Mouse (Mus musculus) testis, adult 2 months (tissue): ENCODE results near the gene Olfr1184. TPM values are rescaled to one million over a fixed set of nuclear protein-coding genes. Genes with fewer than 3 reads are reported as not detected.
"Not testable (repeated sequence)": the region's sequence is repeated elsewhere in the genome, so short reads cannot be mapped to it uniquely, and the experiment has no call there.

ENCODE experiments used
- H3K27ac ChIP-seq: fragments of 200-500 bp; 2 replicates; pipeline ENCODE4 v1.5.1; 2012; ENCODE audit warnings: low read depth, low read length; ENCODE audit not compliant: control insufficient read depth, insufficient read depth
- H3K27me3 ChIP-seq: fragments of 200-500 bp; 2 replicates; pipeline ENCODE4 v1.6.1; 2012; ENCODE audit warnings: mild to moderate bottlenecking, low read length, moderate library complexity; ENCODE audit not compliant: control insufficient read depth, insufficient read depth
- H3K36me3 ChIP-seq: fragments of 200-500 bp; 2 replicates; pipeline ENCODE4 v1.6.1; 2012; ENCODE audit warnings: mild to moderate bottlenecking, low read length; ENCODE audit not compliant: control insufficient read depth, insufficient read depth
- H3K4me1 ChIP-seq: fragments of 200-500 bp; 2 replicates; pipeline ENCODE4 v1.6.1; 2012; ENCODE audit warnings: low read length; ENCODE audit not compliant: control insufficient read depth, insufficient read depth
- H3K4me3 ChIP-seq: fragments of 200-500 bp; 2 replicates; pipeline ENCODE4 v1.5.1; 2012; ENCODE audit warnings: low read depth, mild to moderate bottlenecking, low read length, moderate library complexity, mixed read lengths; ENCODE audit not compliant: control insufficient read depth
- CTCF ChIP-seq: fragments of 200-500 bp; IDR thresholded peaks from 2 replicates; pipeline ENCODE4 v1.5.1; 2012; ENCODE audit warnings: low read depth, mild to moderate bottlenecking, inconsistent platforms, low read length, moderate library complexity; ENCODE audit not compliant: control insufficient read depth, insufficient read depth, insufficient replicate concordance
- POLR2A ChIP-seq: fragments of 200-500 bp; IDR thresholded peaks from 2 replicates; pipeline ENCODE4 v1.6.1; 2012; ENCODE audit warnings: low read depth, mild to moderate bottlenecking, inconsistent platforms, low read length, moderate library complexity; ENCODE audit not compliant: control insufficient read depth
- polyA plus RNA-seq: library from polyadenylated mRNA; depleted of rRNA; stranded (reverse); fragments of >200 nt; gene quantifications from 2 replicates; pipeline ENCODE4 v1.2.3, GENCODE M21; 2012; rRNA removed

Gene Olfr1184
- not detected in 2 replicates for polyA plus RNA-seq

DNA sequence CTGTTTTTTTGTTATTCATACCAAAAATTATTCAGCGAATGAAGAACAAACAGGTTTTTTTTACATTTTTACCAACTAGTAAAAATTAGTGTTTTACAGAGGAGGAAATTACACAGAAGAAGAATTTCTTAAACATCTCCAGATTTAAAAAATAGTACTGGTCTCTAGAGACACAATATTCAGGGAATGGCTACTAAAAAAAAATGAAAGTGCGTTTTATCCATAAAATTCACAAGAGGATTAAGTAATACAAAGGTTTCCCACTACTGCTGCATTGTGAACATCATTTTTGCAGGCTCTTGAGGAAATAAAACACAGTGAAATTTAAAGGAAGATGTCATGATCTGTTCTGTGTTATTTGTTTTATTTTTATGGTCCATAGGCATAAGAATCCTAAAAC lies at the start of gene Olfr1184:
Olfr1184 (plus strand) TSS at position 301 of the 400 bp plus-strand sequence.
- H3K4me1 ChIP-seq = no peaks in the 10 kb centered on the region
- no peak within 1 kb of the TSS for H3K4me3 ChIP-seq
- TF ChIP-seq POLR2A (no peak), CTCF (no peak)
- no peaks in the 10 kb centered on the region for H3K27me3 ChIP-seq
- no peaks in the 10 kb centered on the region for H3K36me3 ChIP-seq
- no peak within 1 kb of the TSS for H3K27ac ChIP-seq

DNA sequence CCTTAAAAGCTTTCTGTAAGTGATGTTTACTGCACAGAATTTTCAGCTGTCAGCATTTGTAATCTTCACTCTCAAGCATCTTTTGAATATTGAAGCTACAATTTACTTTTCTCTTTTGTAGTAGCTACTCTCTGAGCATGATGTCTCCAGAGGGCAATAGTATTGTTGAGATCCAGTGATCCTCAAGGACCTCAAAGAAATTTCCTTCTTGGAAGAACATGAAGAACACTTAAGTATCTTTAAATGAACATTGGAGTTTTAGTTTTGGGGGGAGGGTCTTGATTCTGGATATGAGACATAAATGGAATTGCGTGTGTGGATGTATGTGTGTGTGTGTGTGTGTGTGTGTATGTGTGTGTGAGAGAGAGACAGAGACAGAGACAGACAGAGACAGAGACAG lies 34.4 kb upstream of the Olfr1184 start, which contains the start of gene Gm13757:
Gm13757 (minus strand) TSS at position 101 of the 400 bp plus-strand sequence.
- no peak for TF ChIP-seq POLR2A
- no peak for TF ChIP-seq CTCF
- no peaks in the 10 kb centered on the region for H3K4me1 ChIP-seq
- no peaks in the 10 kb centered on the region for H3K36me3 ChIP-seq
- no peak within 1 kb of the TSS for H3K27ac ChIP-seq
- H3K4me3 ChIP-seq = no peak within 1 kb of the TSS
- no peaks in the 10 kb centered on the region for H3K27me3 ChIP-seq

DNA sequence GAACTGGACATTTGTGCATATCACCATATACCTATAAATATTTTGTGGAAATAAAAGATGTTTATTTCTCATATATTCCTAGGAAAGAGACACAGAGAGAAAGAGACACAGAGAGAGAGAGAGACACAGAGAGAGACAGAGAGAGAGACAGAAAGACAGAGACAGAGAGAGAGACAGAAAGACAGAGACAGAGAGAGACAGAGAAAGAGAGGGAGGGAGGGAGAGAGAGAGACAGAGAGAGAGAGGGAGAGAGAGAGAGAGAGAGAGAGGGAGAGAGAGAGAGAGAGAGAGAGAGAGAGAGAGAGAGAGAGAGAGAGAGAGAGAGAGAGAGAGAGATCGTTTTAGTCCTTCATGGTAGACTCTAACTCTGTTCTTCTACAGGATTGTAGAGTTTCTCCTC lies 28.8 kb upstream of the Olfr1184 start, which contains the start of gene Olfr1183:
Olfr1183 (plus strand) TSS at position 301 of the 400 bp plus-strand sequence.
- H3K27me3 ChIP-seq, H3K4me1 ChIP-seq, H3K4me3 ChIP-seq: not testable (repeated sequence)

DNA sequence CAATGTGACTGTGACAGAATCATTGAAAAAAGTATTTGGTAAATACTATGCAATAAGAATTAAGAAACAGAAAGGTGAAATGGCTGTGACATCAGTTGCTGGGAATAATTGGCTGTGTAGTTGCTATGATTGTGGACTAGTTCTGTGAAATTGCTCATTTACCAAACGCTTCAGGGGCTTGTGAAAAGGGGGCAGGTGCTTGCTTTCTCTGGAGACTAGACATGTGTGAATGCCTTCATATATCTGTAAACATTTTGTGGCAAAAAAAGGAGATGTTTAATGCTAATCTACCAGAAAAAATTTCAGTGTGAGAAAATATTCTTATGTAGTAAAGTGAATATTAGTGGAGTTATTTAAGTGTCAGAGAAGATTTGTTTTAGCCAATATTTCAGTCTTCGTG lies 9.6 kb downstream of the Olfr1184 start, which contains the start of gene Olfr1185-ps1:
Olfr1185-ps1 (plus strand) TSS at position 301 of the 400 bp plus-strand sequence.
- no peak within 1 kb of the TSS for H3K4me3 ChIP-seq

More for the DNA sequence above, 28.8 kb upstream of the Olfr1184 start, which contains the start of gene Olfr1183:
- not testable (repeated sequence) for H3K27ac ChIP-seq, H3K36me3 ChIP-seq

DNA sequence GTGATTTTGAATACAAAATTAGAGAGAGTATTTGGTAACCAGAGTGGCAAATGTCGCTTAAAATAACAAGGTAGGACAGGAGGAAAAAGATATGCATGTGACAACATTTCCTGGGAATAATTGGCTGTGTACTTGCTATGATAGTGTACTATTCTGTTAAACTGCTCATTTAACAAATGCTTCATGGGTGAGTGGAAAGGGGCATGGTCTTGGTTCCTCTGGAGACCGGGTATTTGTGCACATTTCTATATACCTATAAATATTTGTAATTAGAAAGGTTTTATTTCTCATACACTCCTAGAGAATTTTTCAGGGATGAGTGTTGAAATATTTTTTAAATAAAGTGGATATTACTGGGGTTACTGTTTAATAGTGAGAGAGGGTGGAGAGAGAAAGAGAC lies 34.9 kb downstream of the Olfr1184 start, which contains the start of gene Olfr1186:
Olfr1186 (plus strand) TSS at position 301 of the 400 bp plus-strand sequence.
- Histone ChIP-seq H3K36me3 (no peaks in the 10 kb centered on the region), H3K4me1 (no peaks in the 10 kb centered on the region)

More for the DNA sequence above, 9.6 kb downstream of the Olfr1184 start, which contains the start of gene Olfr1185-ps1:
- TF ChIP-seq CTCF = no peak
- TF ChIP-seq POLR2A = no peak
- no peaks in the 10 kb centered on the region for H3K27me3 ChIP-seq
- H3K36me3 ChIP-seq = no peaks in the 10 kb centered on the region
- no peak within 1 kb of the TSS for H3K27ac ChIP-seq
- no peaks in the 10 kb centered on the region for H3K4me1 ChIP-seq

DNA sequence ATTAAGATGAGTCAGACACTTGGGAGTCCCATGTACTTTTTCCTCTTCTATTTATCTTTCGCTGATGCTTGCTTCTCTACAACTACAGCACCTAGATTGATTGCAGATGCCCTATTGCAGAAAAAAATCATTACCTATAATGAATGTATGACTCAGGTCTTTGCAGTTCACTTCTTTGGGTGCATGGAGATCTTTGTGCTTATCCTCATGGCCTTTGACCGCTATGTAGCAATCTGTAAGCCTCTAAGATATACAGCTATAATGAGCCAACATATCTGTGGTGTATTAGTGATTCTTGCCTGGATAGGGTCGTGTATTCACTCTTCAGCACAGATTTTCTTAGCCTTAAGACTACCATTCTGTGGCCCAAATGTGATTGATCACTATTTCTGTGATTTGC lies 42.3 kb downstream of the Olfr1184 start:
- Histone ChIP-seq H3K4me1 (no peaks in the 10 kb centered on the region), H3K36me3 (no peaks in the 10 kb centered on the region), H3K27ac (no peak overlapping the region), H3K4me3 (no peak overlapping the region), H3K27me3 (no peaks in the 10 kb centered on the region)
- TF ChIP-seq CTCF (no peak), POLR2A (no peak)

More for the DNA sequence above, 34.9 kb downstream of the Olfr1184 start, which contains the start of gene Olfr1186:
- H3K27ac ChIP-seq = no peak within 1 kb of the TSS
- H3K4me3 ChIP-seq = no peak within 1 kb of the TSS
- no peaks in the 10 kb centered on the region for H3K27me3 ChIP-seq
- TF ChIP-seq POLR2A (no peak), CTCF (no peak)

Other genes with a start within 250 kb of the Olfr1184 start
- gene Olfr1173, start 203.7 kb upstream of the Olfr1184 start, polyA plus RNA-seq = not detected in 2 replicates
- not detected in 2 replicates for gene Olfr1174-ps, start 168.5 kb upstream of the Olfr1184 start, polyA plus RNA-seq
- not detected in 2 replicates for gene Olfr1175-ps, start 156.4 kb upstream of the Olfr1184 start, polyA plus RNA-seq
- gene Olfr1176, start 146.9 kb upstream of the Olfr1184 start, polyA plus RNA-seq = not detected in 2 replicates
- gene Olfr1177-ps, start 137.1 kb upstream of the Olfr1184 start, polyA plus RNA-seq = not detected in 2 replicates
- gene Olfr1178, start 96.5 kb upstream of the Olfr1184 start, polyA plus RNA-seq = not detected in 2 replicates
- gene Olfr1179, start 77.1 kb upstream of the Olfr1184 start, polyA plus RNA-seq = not detected in 2 replicates
- not detected in 2 replicates for gene Olfr1180, start 64.4 kb upstream of the Olfr1184 start, polyA plus RNA-seq
- not detected in 2 replicates for gene Olfr1181, start 57.4 kb upstream of the Olfr1184 start, polyA plus RNA-seq
- not detected in 2 replicates for gene Gm13757, start 34.5 kb upstream of the Olfr1184 start, polyA plus RNA-seq
- gene Olfr1183, start 28.7 kb upstream of the Olfr1184 start, polyA plus RNA-seq = 0.04 TPM in 1 of 2 replicates, not detected in the other
- gene Olfr1185-ps1, start 9.7 kb downstream of the Olfr1184 start, polyA plus RNA-seq = not detected in 2 replicates
- gene Olfr1186, start 35.0 kb downstream of the Olfr1184 start, polyA plus RNA-seq = not detected in 2 replicates
- not detected in 2 replicates for gene Olfr1188, start 73.3 kb downstream of the Olfr1184 start, polyA plus RNA-seq
- not detected in 2 replicates for gene Olfr1189, start 102.9 kb downstream of the Olfr1184 start, polyA plus RNA-seq
- gene Olfr1191-ps1, start 156.9 kb downstream of the Olfr1184 start, polyA plus RNA-seq = not detected in 2 replicates
- gene Olfr1192-ps1, start 164.9 kb downstream of the Olfr1184 start, polyA plus RNA-seq = 0.06 TPM in 1 of 2 replicates, not detected in the other
- gene Olfr1193, start 192.0 kb downstream of the Olfr1184 start, polyA plus RNA-seq = not detected in 2 replicates
- gene Olfr1195, start 205.6 kb downstream of the Olfr1184 start, polyA plus RNA-seq = not detected in 2 replicates
- gene Olfr1196, start 221.0 kb downstream of the Olfr1184 start, polyA plus RNA-seq = not detected in 2 replicates
- gene Olfr1197, start 248.8 kb downstream of the Olfr1184 start, polyA plus RNA-seq = not detected in 2 replicates